In genomic region chr8:112195880-112196279, GRCm38 (mm10) we compare ENCODE assay signal across 29 mouse cellular contexts.
DNase-seq lines count a peak whose midpoint lies in the region; ATAC-seq and TF ChIP-seq lines count a peak whose summit lies in the region.
"Had no signal": no experiment of that assay in that cellular context is flagged by ENCODE, and none has a peak within 500 bp of the region (broad histone marks: within the 10 kb centered on the region; RNA-seq: fewer than 3 reads in every experiment).

No protein-coding gene starts in this region.

- H3K9ac ChIP-seq in lung, embryonic 16.5 days (ENCODE audit: low read length): no peak overlapping the region
- H3K9ac ChIP-seq in midbrain, embryonic 16.5 days (ENCODE audit: low read depth, low read length): no peak overlapping the region
- no peak overlapping the region for H3K9ac ChIP-seq in midbrain, embryonic 11.5 days (ENCODE audit: low read length)
- no peak overlapping the region for H3K9ac ChIP-seq in stomach, embryonic 15.5 days
- H3K9ac ChIP-seq: embryonic facial prominence, embryonic 12.5 days; embryonic facial prominence, embryonic 15.5 days; forebrain, postnatal 0 days; heart, embryonic 12.5 days; heart, embryonic 15.5 days; hindbrain, embryonic 13.5 days had no signal

- H3K36me3 ChIP-seq in lung, embryonic 16.5 days (ENCODE audit: control insufficient read depth, insufficient read depth, low read length): no peaks in the 10 kb centered on the region
- H3K36me3 ChIP-seq in midbrain, embryonic 16.5 days (ENCODE audit: control insufficient read depth, insufficient read depth, low read length): no peaks in the 10 kb centered on the region
- no peaks in the 10 kb centered on the region for H3K36me3 ChIP-seq in midbrain, embryonic 11.5 days (ENCODE audit: control insufficient read depth, insufficient read depth, low read length)
- no peaks in the 10 kb centered on the region for H3K36me3 ChIP-seq in stomach, embryonic 15.5 days
- H3K36me3 ChIP-seq: embryonic facial prominence, embryonic 12.5 days; embryonic facial prominence, embryonic 15.5 days; G1E; heart, embryonic 12.5 days; heart, embryonic 15.5 days; hindbrain, embryonic 10.5 days; hindbrain, embryonic 13.5 days had no signal

- TF ChIP-seq POLR2A in lung, adult 2 months (IDR thresholded peaks at IDR 0.05; ENCODE audit: borderline replicate concordance, extremely low read depth, low read depth, low read length): no peak

- no peaks in the 10 kb centered on the region for H3K4me1 ChIP-seq in lung, embryonic 16.5 days (replicated peaks; ENCODE audit: control insufficient read depth, insufficient read depth, low read length)
- H3K4me1 ChIP-seq in lung, adult 2 months (ENCODE audit: control insufficient read depth, insufficient read depth, low read length): no peaks in the 10 kb centered on the region
- H3K4me1 ChIP-seq in midbrain, embryonic 16.5 days (ENCODE audit: control insufficient read depth, insufficient read depth, low read length): 0 out of 2 replicates have a peak, but pooled peaks cover 3% of the 10 kb centered on the region
- no peaks in the 10 kb centered on the region for H3K4me1 ChIP-seq in midbrain, embryonic 11.5 days (ENCODE audit: control insufficient read depth, insufficient read depth, low read length)
- H3K4me1 ChIP-seq in stomach, embryonic 15.5 days: no peaks in the 10 kb centered on the region
- H3K4me1 ChIP-seq: embryonic facial prominence, embryonic 12.5 days; embryonic facial prominence, embryonic 15.5 days; heart, embryonic 12.5 days; heart, embryonic 15.5 days; hindbrain, embryonic 10.5 days had no signal

- no peak overlapping the region for H3K4me2 ChIP-seq in lung, embryonic 16.5 days (ENCODE audit: low read depth, low read length)
- no peak overlapping the region for H3K4me2 ChIP-seq in midbrain, embryonic 16.5 days (ENCODE audit: low read length)
- no peak overlapping the region for H3K4me2 ChIP-seq in midbrain, embryonic 11.5 days
- no peak overlapping the region for H3K4me2 ChIP-seq in stomach, embryonic 15.5 days
- H3K4me2 ChIP-seq: embryonic facial prominence, embryonic 12.5 days; embryonic facial prominence, embryonic 15.5 days; heart, embryonic 12.5 days; heart, embryonic 15.5 days; hindbrain, embryonic 13.5 days had no signal

- H3K4me3 ChIP-seq in lung, embryonic 16.5 days (ENCODE audit: low read length): no peak overlapping the region
- H3K4me3 ChIP-seq in lung, adult 2 months (replicated peaks; ENCODE audit: extremely low read depth, low read depth, low read length): no peak overlapping the region
- H3K4me3 ChIP-seq in midbrain, embryonic 16.5 days (ENCODE audit: low read depth, low read length): no peak overlapping the region
- H3K4me3 ChIP-seq in midbrain, embryonic 11.5 days (ENCODE audit: low read depth, low read length): no peak overlapping the region
- no peak overlapping the region for H3K4me3 ChIP-seq in stomach, embryonic 15.5 days (replicated peaks)
- H3K4me3 ChIP-seq: embryonic facial prominence, embryonic 12.5 days; embryonic facial prominence, embryonic 15.5 days; gastrocnemius, adult 2 months; heart, embryonic 12.5 days; heart, embryonic 15.5 days; hindbrain, embryonic 10.5 days; hindbrain, embryonic 13.5 days had no signal

- DNase-seq in lung, adult 2 months: no peak
- no peak for DNase-seq in midbrain, embryonic 11.5 days (ENCODE audit: low spot score, missing footprints)
- DNase-seq in heart, adult 8-10 months (ENCODE audit: low spot score): no peak
- DNase-seq: adrenal gland, postnatal 10 days; adrenal gland, postnatal 36 days; B cell, adult 2 months; cerebellum, adult 18-20 months; cerebellum, adult 9-10 months; cerebellum, postnatal 14 days; gastrocnemius, adult 2 months; gastrocnemius, postnatal 14 days; heart, adult 11 months; heart, postnatal 10 days; heart, postnatal 36 days had no signal

- WGBS in lung, embryonic 16.5 days: 46% methylated on average over 2 of the region's 2 CpGs
- 61% methylated on average over 2 of the region's 2 CpGs for WGBS in lung, adult 2 months
- 67% methylated on average over 2 of the region's 2 CpGs for WGBS in midbrain, embryonic 16.5 days
- WGBS in midbrain, embryonic 11.5 days: 83% methylated on average over 2 of the region's 2 CpGs
- WGBS in stomach, embryonic 15.5 days: 60% methylated on average over 2 of the region's 2 CpGs

- ATAC-seq in lung, embryonic 16.5 days (ENCODE audit: low read depth): peak; percentile 65
- ATAC-seq in midbrain, embryonic 16.5 days: no peak
- ATAC-seq in midbrain, embryonic 11.5 days (ENCODE audit: low FRiP score): no peak
- ATAC-seq in stomach, embryonic 15.5 days (ENCODE audit: insufficient read depth, low FRiP score, low read depth): peak; percentile 76; the same call in 1 of the 2 replicates
- ATAC-seq: forebrain, embryonic 14.5 days; hindbrain, embryonic 16.5 days; Patski had no signal

- H3K27me3 ChIP-seq in lung, embryonic 16.5 days (ENCODE audit: control insufficient read depth, insufficient read depth, low read depth, low read length): no peaks in the 10 kb centered on the region
- no peaks in the 10 kb centered on the region for H3K27me3 ChIP-seq in midbrain, embryonic 16.5 days (ENCODE audit: control insufficient read depth, insufficient read depth, low read depth, low read length)
- H3K27me3 ChIP-seq in midbrain, embryonic 11.5 days (ENCODE audit: control insufficient read depth, insufficient read depth, low read length): no peaks in the 10 kb centered on the region
- H3K27me3 ChIP-seq in stomach, embryonic 15.5 days (replicated peaks): no peaks in the 10 kb centered on the region
- H3K27me3 ChIP-seq: CH12.LX; embryonic facial prominence, embryonic 12.5 days; embryonic facial prominence, embryonic 15.5 days; heart, embryonic 12.5 days; heart, embryonic 15.5 days; hindbrain, embryonic 13.5 days had no signal

- no peaks in the 10 kb centered on the region for H3K9me3 ChIP-seq in lung, embryonic 16.5 days (ENCODE audit: control insufficient read depth, low read length)
- H3K9me3 ChIP-seq in midbrain, embryonic 16.5 days (replicated peaks; ENCODE audit: control insufficient read depth, low read length, poor library complexity, severe bottlenecking): no peaks in the 10 kb centered on the region
- no peaks in the 10 kb centered on the region for H3K9me3 ChIP-seq in midbrain, embryonic 11.5 days (ENCODE audit: control insufficient read depth, low read length)
- H3K9me3 ChIP-seq in stomach, embryonic 15.5 days: no peaks in the 10 kb centered on the region
- H3K9me3 ChIP-seq: embryonic facial prominence, embryonic 12.5 days; embryonic facial prominence, embryonic 15.5 days; heart, embryonic 12.5 days; heart, embryonic 15.5 days; hindbrain, embryonic 10.5 days; hindbrain, embryonic 13.5 days had no signal

- H3K27ac ChIP-seq in lung, embryonic 16.5 days (ENCODE audit: low read length): no peak overlapping the region
- 0 out of 2 replicates have a peak overlapping the region, but pooled peaks have one; percentile 5 for H3K27ac ChIP-seq in midbrain, embryonic 16.5 days (ENCODE audit: low read length)
- no peak overlapping the region for H3K27ac ChIP-seq in midbrain, embryonic 11.5 days (ENCODE audit: low read depth, low read length)
- H3K27ac ChIP-seq in stomach, embryonic 15.5 days: no peak overlapping the region
- H3K27ac ChIP-seq: embryonic facial prominence, embryonic 12.5 days; embryonic facial prominence, embryonic 15.5 days; gastrocnemius, adult 2 months; heart, embryonic 15.5 days; hindbrain, embryonic 10.5 days; hindbrain, embryonic 13.5 days had no signal

- TF ChIP-seq CTCF in lung, adult 2 months (IDR thresholded peaks at IDR 0.05; ENCODE audit: insufficient read depth, low read length): no peak

Comparison
In these comparisons a context has a peak if more than half of its experiments do, and no peak if none do; other contexts are left out.
1. ATAC-seq: peak in lung, embryonic 16.5 days (single experiment) and stomach, embryonic 15.5 days (single experiment); none in midbrain, embryonic 16.5 days (single experiment) and midbrain, embryonic 11.5 days (single experiment).